Mouse (Mus musculus) spleen, adult 2 months (tissue): ENCODE measurements around the gene Osbpl2.

Experiments used
- CTCF ChIP-seq: fragments of 200-500 bp; IDR thresholded peaks from 2 replicates; pipeline ENCODE4 v1.5.1; 2011; ENCODE audit warnings: mild to moderate bottlenecking, inconsistent platforms; ENCODE audit not compliant: insufficient read depth, insufficient read length, insufficient replicate concordance; ENCODE audit errors: extremely low read depth
- POLR2A ChIP-seq: fragments of 200-500 bp; IDR thresholded peaks from 2 replicates; pipeline ENCODE4 v1.6.1; 2011; ENCODE audit warnings: low read depth, low read length, inconsistent platforms

GRCm38 (mm10) chr2:180104659-180105377 is 14.3 kb upstream of the Osbpl2 start:
- no peak for TF ChIP-seq POLR2A
- TF ChIP-seq CTCF = no peak
